Mouse (Mus musculus): ENCODE measurements at regions not wholly inside any gene's neighbourhood (a gene's known extent, or its start where the extent isn't known, plus 50 kb on each side); places are given as distances from the start of the nearest gene placed in this dataset.

DNA sequence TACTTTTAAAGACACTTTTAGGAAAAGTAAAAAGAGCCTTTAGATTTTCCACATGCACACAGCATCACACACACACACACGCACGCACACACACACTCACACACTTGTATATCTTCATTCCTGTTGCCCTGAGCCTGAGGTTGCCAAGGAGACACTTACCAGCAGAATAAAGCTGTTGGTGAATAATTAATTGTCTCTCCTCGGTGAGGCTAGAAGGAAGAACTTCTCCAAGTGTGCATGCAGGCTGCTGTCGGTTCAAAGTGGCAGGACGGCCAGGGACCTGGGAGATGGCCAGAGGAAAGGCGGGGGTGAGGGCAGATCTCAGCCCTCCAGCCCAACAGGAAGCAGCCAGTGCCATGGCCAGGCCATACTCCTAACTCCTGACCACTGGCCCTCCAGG, 98.6 kb upstream of the Prok2 start:
- no peak overlapping the region for H3K4me3 ChIP-seq
- ATAC-seq (ENCODE audit: insufficient number of reproducible peaks, low FRiP score) = no peak
- whole genome bisulfite sequencing = 72% methylated on average over 6 of the region's 6 CpGs
- no peak overlapping the region for H3K4me2 ChIP-seq
- peaks cover 18% of the 10 kb centered on the region for H3K4me1 ChIP-seq (replicated peaks)
- H3K36me3 ChIP-seq = no peaks in the 10 kb centered on the region
- H3K27ac ChIP-seq (ENCODE audit: poor library complexity, severe bottlenecking) = no peak overlapping the region
- no peak overlapping the region for H3K9ac ChIP-seq
- H3K9me3 ChIP-seq (replicated peaks) = no peaks in the 10 kb centered on the region
- H3K27me3 ChIP-seq (replicated peaks) = peaks cover 13% of the 10 kb centered on the region

GRCm38 (mm10) chr6:99822471-99822870, 96.3 kb upstream of the Prok2 start:
- Histone ChIP-seq H3K27me3 (replicated peaks) (peaks cover 20% of the 10 kb centered on the region), H3K27ac (ENCODE audit: poor library complexity, severe bottlenecking) (no peak overlapping the region), H3K36me3 (no peaks in the 10 kb centered on the region), H3K4me3 (no peak overlapping the region), H3K9ac (no peak overlapping the region), H3K9me3 (replicated peaks) (no peaks in the 10 kb centered on the region), H3K4me2 (no peak overlapping the region), H3K4me1 (replicated peaks) (peaks cover 18% of the 10 kb centered on the region)
- ATAC-seq (ENCODE audit: insufficient number of reproducible peaks, low FRiP score) = no peak
- WGBS = 59% methylated on average over 2 of the region's 2 CpGs

DNA sequence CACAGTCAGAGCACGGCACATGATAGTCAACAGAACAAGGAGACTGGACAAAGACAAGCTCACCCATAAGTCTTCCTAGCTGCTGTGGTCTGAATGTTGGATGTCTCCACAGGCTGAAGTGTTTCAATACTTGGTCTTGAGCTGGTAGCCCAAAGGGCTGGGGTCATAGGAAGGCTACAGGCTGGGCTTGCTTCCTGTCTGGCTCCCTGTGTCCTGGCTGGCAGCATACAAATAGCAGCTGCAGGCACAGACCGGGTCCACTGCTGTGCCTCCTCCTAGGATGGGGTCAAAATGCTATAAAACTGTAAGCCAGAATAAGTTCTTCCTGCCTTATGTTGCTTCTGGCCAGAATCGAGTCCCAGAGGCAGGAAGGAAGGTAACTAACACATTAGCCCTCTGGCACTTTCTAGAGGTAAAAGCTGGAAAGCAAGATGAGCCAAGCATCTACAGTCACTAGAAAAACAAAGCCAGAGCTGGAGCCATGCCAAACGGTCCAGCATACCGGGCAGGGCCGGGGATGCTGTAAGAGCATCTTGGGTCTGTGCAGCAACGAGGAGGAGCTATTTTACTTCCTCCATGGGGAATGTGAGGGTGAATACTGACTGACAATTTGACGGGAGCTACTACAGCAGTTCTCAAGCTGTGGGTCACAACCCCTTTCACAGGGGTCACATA, 93.2 kb upstream of the Prok2 start:
- ATAC-seq (ENCODE audit: insufficient number of reproducible peaks, low FRiP score) = no peak

GRCm38 (mm10) chr6:99818486-99818885, 92.3 kb upstream of the Prok2 start:
- H3K4me3 ChIP-seq = no peak overlapping the region
- no peak overlapping the region for H3K4me2 ChIP-seq
- H3K27ac ChIP-seq (ENCODE audit: poor library complexity, severe bottlenecking) = no peak overlapping the region
- whole genome bisulfite sequencing = 80% methylated on average over 6 of the region's 6 CpGs
- no peaks in the 10 kb centered on the region for H3K9me3 ChIP-seq (replicated peaks)
- ATAC-seq (ENCODE audit: insufficient number of reproducible peaks, low FRiP score) = no peak
- no peak overlapping the region for H3K9ac ChIP-seq
- H3K4me1 ChIP-seq (replicated peaks) = peaks cover 9% of the 10 kb centered on the region; the same call in 1 of the 2 replicates
- H3K27me3 ChIP-seq (replicated peaks) = peaks cover 41% of the 10 kb centered on the region
- H3K36me3 ChIP-seq = no peaks in the 10 kb centered on the region

More for the DNA sequence above, 93.2 kb upstream of the Prok2 start:
- no peaks in the 10 kb centered on the region for H3K36me3 ChIP-seq
- no peak overlapping the region for H3K27ac ChIP-seq (ENCODE audit: poor library complexity, severe bottlenecking)
- H3K27me3 ChIP-seq (replicated peaks) = peaks cover 42% of the 10 kb centered on the region
- no peak overlapping the region for H3K4me3 ChIP-seq
- H3K9me3 ChIP-seq (replicated peaks) = no peaks in the 10 kb centered on the region
- 42% methylated on average over 8 of the region's 8 CpGs for WGBS
- no peak overlapping the region for H3K9ac ChIP-seq
- no peak overlapping the region for H3K4me2 ChIP-seq
- H3K4me1 ChIP-seq (replicated peaks) = peaks cover 10% of the 10 kb centered on the region; the same call in 1 of the 2 replicates

GRCm38 (mm10) chr6:99817245-99817644, 91.1 kb upstream of the Prok2 start:
- Histone ChIP-seq H3K4me1 (replicated peaks) (peaks cover 1% of the 10 kb centered on the region; the same call in 1 of the 2 replicates), H3K27me3 (replicated peaks) (peaks cover 43% of the 10 kb centered on the region), H3K27ac (ENCODE audit: poor library complexity, severe bottlenecking) (no peak overlapping the region), H3K9ac (no peak overlapping the region), H3K9me3 (replicated peaks) (no peaks in the 10 kb centered on the region), H3K36me3 (no peaks in the 10 kb centered on the region), H3K4me2 (no peak overlapping the region), H3K4me3 (no peak overlapping the region)
- WGBS = 78% methylated on average over 1 of the region's 1 CpGs
- no peak for ATAC-seq (ENCODE audit: insufficient number of reproducible peaks, low FRiP score)

- no peak overlapping the region for H3K4me3 ChIP-seq
- no peaks in the 10 kb centered on the region for H3K9me3 ChIP-seq (replicated peaks)
- H3K27me3 ChIP-seq (replicated peaks) = peaks cover 39% of the 10 kb centered on the region
- no peak for ATAC-seq (ENCODE audit: insufficient number of reproducible peaks, low FRiP score)
- no peaks in the 10 kb centered on the region for H3K36me3 ChIP-seq
- no peak overlapping the region for H3K27ac ChIP-seq (ENCODE audit: poor library complexity, severe bottlenecking)
- no peak overlapping the region for H3K4me2 ChIP-seq
- H3K4me1 ChIP-seq (replicated peaks) = peaks cover 16% of the 10 kb centered on the region
- H3K9ac ChIP-seq = no peak overlapping the region
- 75% methylated on average over 4 of the region's 4 CpGs for WGBS
Observed at GRCm38 (mm10) chr6:99813102-99813501, 86.9 kb upstream of the Prok2 start.

- no peak overlapping the region for H3K9ac ChIP-seq
- H3K4me2 ChIP-seq = no peak overlapping the region
- no peaks in the 10 kb centered on the region for H3K36me3 ChIP-seq
- no peak overlapping the region for H3K4me3 ChIP-seq
- H3K4me1 ChIP-seq (replicated peaks) = peaks cover 16% of the 10 kb centered on the region
- peaks cover 36% of the 10 kb centered on the region for H3K27me3 ChIP-seq (replicated peaks)
- WGBS = 72% methylated on average over 4 of the region's 4 CpGs
- ATAC-seq (ENCODE audit: insufficient number of reproducible peaks, low FRiP score) = no peak
- no peak overlapping the region for H3K27ac ChIP-seq (ENCODE audit: poor library complexity, severe bottlenecking)
- peaks cover 1% of the 10 kb centered on the region; the same call in 1 of the 2 replicates for H3K9me3 ChIP-seq (replicated peaks)
Observed at GRCm38 (mm10) chr6:99811842-99812241, 85.7 kb upstream of the Prok2 start.

DNA sequence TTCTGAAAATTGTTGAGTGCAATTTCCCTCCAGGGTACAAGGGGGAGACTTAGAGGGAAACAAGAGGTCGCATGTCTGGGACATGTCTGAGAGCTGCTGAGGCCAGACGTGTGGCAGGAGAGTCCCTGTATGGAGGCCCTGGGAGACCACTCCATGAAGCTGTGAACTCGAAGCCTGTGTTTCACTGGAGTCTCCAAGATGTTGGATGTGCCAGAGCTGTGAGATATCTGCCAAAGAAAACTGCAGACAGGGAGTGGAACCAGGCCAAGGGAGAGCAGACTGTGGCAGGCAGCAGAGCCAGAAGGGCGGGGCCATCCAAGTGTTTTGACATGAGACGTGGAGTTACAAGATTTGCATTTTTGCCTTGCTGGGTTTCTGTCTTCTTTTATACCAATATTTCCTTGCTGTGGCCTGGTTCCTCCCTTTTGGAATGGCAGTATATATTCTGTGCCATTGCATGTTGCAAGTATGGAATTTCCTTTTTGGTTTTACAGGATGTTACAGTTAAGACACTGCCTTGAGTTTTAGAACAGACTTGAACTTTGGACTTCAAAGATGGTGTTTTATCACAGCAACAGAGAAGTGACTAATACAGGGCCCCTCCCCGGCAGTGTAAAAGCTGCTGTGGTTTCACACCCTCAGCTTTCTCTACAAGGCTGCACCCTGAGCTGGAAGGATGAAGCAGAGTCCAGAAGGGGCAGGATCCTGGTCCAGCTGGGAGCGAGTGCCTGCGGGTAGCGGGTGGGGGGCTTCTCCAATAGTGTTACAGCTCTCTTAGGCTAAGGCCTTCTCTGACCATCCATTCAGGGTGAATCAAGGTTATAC, 85.0 kb upstream of the Prok2 start:
- H3K4me1 ChIP-seq (replicated peaks) = peaks cover 16% of the 10 kb centered on the region
- H3K36me3 ChIP-seq = no peaks in the 10 kb centered on the region
- H3K9ac ChIP-seq = no peak overlapping the region
- peaks cover 33% of the 10 kb centered on the region for H3K27me3 ChIP-seq (replicated peaks)
- H3K27ac ChIP-seq (ENCODE audit: poor library complexity, severe bottlenecking) = no peak overlapping the region
- H3K4me3 ChIP-seq = no peak overlapping the region
- 54% methylated on average over 9 of the region's 9 CpGs for WGBS
- peaks cover 6% of the 10 kb centered on the region for H3K9me3 ChIP-seq (replicated peaks)
- ATAC-seq (ENCODE audit: insufficient number of reproducible peaks, low FRiP score) = peak; percentile 63; the same call in 1 of the 2 replicates
- H3K4me2 ChIP-seq = no peak overlapping the region

DNA sequence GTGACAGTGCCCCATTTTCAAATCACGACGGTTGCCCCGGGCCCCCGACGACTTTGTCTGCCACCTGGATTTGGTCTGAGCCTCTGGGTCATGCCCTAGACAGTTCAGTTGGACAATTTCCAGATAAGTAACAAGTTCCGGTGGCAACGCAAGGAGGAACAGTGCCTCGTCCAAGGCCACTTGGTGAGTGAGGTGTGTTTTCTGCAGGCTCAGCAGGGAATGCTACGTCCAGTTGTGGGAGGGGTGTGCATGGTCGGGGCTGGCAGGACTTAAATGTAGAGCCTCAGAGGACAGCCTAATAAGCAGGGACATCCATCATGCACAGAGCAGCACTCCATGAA, 78.7 kb upstream of the Prok2 start:
- H3K4me2 ChIP-seq = peak overlapping the region; percentile 59
- H3K9me3 ChIP-seq (replicated peaks) = peaks cover 6% of the 10 kb centered on the region
- no peak overlapping the region for H3K27ac ChIP-seq (ENCODE audit: poor library complexity, severe bottlenecking)
- 0 out of 2 replicates have a peak, but pooled peaks have one; percentile 34 for ATAC-seq (ENCODE audit: insufficient number of reproducible peaks, low FRiP score)
- H3K27me3 ChIP-seq (replicated peaks) = peaks cover 27% of the 10 kb centered on the region
- 11% methylated on average over 10 of the region's 10 CpGs for WGBS
- no peaks in the 10 kb centered on the region for H3K36me3 ChIP-seq
- H3K4me3 ChIP-seq = peak overlapping the region; percentile 16
- H3K9ac ChIP-seq = no peak overlapping the region
- peaks cover 23% of the 10 kb centered on the region for H3K4me1 ChIP-seq (replicated peaks)

DNA sequence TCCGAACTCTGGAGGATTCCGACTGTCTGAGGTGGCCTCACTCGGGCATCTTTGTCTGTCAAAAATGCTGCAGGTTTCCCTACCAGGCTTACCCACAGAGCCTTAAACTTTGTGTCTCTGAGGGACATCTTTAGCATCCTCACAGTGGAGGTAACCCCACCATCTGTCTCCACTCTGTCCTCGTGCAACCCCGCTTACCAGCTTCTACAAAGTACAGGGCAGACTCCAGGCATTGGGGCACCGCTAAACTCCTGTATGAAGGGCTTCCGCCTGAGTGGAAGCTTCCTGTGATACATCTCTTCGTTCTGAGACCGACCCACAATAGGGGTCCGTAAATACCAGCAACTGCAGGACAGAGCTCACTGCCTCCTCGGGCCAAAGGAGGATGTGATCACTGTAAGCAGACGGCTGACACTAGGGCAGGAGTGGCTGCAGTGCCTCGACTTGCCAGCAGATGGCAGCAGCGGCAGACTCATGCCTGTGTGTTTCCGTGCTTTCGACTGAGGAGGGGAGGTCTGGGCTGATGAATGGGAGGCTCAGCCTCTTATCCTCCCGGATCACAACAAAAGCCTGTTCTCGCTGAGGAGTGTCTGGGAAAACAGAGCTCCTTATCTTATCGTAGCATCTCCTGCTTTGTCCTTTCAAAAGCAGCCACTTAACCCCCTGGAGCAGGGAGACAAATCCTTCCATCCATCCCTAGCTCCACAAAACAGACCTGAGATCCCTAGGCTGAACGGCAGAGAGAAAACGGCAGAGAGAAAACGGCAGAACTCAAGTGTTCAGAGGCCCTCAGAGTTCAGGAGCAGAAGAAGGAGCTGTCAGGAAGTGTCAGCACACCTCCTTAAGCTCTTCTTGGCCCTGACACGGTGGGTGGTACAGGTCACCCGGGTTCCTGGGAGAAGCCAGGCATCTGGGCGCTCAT, 78.1 kb upstream of the Prok2 start:
- Histone ChIP-seq H3K4me3 (peak overlapping the region; percentile 16), H3K4me2 (peak overlapping the region; percentile 59), H3K27ac (ENCODE audit: poor library complexity, severe bottlenecking) (no peak overlapping the region), H3K9me3 (replicated peaks) (peaks cover 6% of the 10 kb centered on the region), H3K36me3 (no peaks in the 10 kb centered on the region), H3K4me1 (replicated peaks) (peaks cover 29% of the 10 kb centered on the region), H3K27me3 (replicated peaks) (peaks cover 31% of the 10 kb centered on the region), H3K9ac (no peak overlapping the region)
- peak; percentile 70 for ATAC-seq (ENCODE audit: insufficient number of reproducible peaks, low FRiP score)
- WGBS = 17% methylated on average over 25 of the region's 25 CpGs

GRCm38 (mm10) chr6:99800919-99801318, 74.7 kb upstream of the Prok2 start:
- no peak for ATAC-seq (ENCODE audit: insufficient number of reproducible peaks, low FRiP score)
- H3K27ac ChIP-seq (ENCODE audit: poor library complexity, severe bottlenecking) = no peak overlapping the region
- peaks cover 21% of the 10 kb centered on the region for H3K27me3 ChIP-seq (replicated peaks)
- 43% methylated on average over 6 of the region's 6 CpGs for WGBS
- no peaks in the 10 kb centered on the region for H3K36me3 ChIP-seq
- H3K9ac ChIP-seq = no peak overlapping the region
- H3K4me3 ChIP-seq = no peak overlapping the region
- H3K4me1 ChIP-seq (replicated peaks) = peaks cover 32% of the 10 kb centered on the region
- H3K9me3 ChIP-seq (replicated peaks) = no peaks in the 10 kb centered on the region
- peak overlapping the region; percentile 18; the same call in 1 of the 2 replicates for H3K4me2 ChIP-seq

Data from heart, embryonic 12.5 days (tissue).